Mouse (Mus musculus): ENCODE measurements at regions not wholly inside any gene's neighbourhood (a gene's known extent, or its start where the extent isn't known, plus 50 kb on each side); places are given as distances from the start of the nearest gene placed in this dataset.

DNA sequence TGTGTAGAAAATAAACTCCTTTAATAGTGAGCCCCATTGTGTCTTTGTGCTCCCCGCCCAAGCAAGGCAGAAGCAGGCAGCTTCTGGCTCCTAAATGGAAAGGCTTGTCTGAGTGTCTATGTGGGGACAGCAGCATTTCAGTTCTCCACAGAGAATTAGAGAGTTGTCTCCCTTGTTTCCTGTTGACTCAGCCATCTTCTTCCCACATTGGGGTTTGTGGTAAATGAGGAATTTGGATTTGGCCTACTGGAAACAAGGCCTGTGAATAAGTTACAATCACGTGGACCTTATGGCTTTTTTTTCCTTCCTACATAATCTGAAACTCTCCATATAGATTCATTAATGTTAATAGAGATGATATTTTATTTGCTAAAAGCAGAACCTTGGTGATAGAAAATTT lies 158.9 kb upstream of the Lef1 start:
- Histone ChIP-seq H3K27me3 (no peaks in the 10 kb centered on the region), H3K4me2 (no peak overlapping the region), H3K9ac (replicated peaks) (no peak overlapping the region), H3K27ac (no peak overlapping the region), H3K36me3 (no peaks in the 10 kb centered on the region), H3K9me3 (no peaks in the 10 kb centered on the region), H3K4me1 (replicated peaks) (peaks cover 10% of the 10 kb centered on the region; the same call in 1 of the 2 replicates), H3K4me3 (replicated peaks) (no peak overlapping the region)
- ATAC-seq (ENCODE audit: insufficient number of reproducible peaks, insufficient read depth, low FRiP score, low TSS enrichment, low read depth) = no peak
- WGBS = 88% methylated on average over 2 of the region's 2 CpGs

DNA sequence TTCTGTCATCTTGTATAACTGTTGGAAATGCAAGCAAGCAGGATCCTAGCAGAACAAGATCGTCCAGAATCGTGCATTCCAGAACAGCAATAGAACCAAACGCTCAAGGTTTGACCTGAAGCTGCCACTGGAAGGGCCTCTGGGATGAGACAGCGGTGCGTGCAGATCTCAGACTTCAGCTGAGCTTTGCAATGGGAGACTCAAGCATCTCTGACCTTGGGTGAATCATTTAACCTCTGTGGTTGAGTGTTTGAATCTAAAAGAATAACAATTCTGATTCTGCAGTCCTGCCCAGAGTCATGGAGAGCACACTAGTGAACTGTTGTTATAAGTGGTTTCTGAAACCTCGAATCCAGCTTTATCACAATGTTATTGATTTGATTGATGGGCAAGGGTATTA lies 159.4 kb upstream of the Lef1 start:
- H3K4me3 ChIP-seq (replicated peaks) = no peak overlapping the region

DNA sequence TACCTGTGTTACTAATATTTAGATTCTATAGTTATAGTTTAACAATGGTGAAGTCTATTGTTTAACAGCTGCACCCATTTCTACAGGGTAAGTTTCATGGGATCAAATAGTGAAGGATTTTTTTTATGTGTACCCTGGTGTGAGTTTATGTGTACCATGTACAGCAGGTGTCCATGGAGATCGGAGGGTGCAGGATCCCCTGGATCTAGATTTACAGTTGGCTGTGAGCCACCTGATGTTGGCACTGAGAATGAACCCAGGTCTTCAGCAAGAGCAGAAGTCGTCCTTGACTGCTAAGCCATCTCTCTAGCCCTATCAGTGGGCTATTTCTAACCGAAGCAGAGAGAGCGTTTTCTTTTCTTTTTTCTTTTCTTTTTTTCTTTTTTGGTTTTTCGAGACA lies 162.4 kb upstream of the Lef1 start:
- Histone ChIP-seq H3K9ac (replicated peaks) (no peak overlapping the region), H3K36me3 (no peaks in the 10 kb centered on the region), H3K4me3 (replicated peaks) (no peak overlapping the region), H3K27me3 (no peaks in the 10 kb centered on the region), H3K9me3 (no peaks in the 10 kb centered on the region), H3K4me2 (no peak overlapping the region), H3K4me1 (replicated peaks) (peaks cover 16% of the 10 kb centered on the region; the same call in 1 of the 2 replicates), H3K27ac (no peak overlapping the region)
- WGBS = 83% methylated on average over 5 of the region's 5 CpGs
- ATAC-seq (ENCODE audit: insufficient number of reproducible peaks, insufficient read depth, low FRiP score, low TSS enrichment, low read depth) = no peak

More for the DNA sequence above, 159.4 kb upstream of the Lef1 start:
- H3K27ac ChIP-seq = no peak overlapping the region
- H3K4me1 ChIP-seq (replicated peaks) = peaks cover 10% of the 10 kb centered on the region; the same call in 1 of the 2 replicates
- H3K36me3 ChIP-seq = no peaks in the 10 kb centered on the region
- H3K4me2 ChIP-seq = no peak overlapping the region
- H3K27me3 ChIP-seq = no peaks in the 10 kb centered on the region
- H3K9me3 ChIP-seq = no peaks in the 10 kb centered on the region
- ATAC-seq (ENCODE audit: insufficient number of reproducible peaks, insufficient read depth, low FRiP score, low TSS enrichment, low read depth) = no peak
- no peak overlapping the region for H3K9ac ChIP-seq (replicated peaks)
- 82% methylated on average over 6 of the region's 6 CpGs for WGBS

DNA sequence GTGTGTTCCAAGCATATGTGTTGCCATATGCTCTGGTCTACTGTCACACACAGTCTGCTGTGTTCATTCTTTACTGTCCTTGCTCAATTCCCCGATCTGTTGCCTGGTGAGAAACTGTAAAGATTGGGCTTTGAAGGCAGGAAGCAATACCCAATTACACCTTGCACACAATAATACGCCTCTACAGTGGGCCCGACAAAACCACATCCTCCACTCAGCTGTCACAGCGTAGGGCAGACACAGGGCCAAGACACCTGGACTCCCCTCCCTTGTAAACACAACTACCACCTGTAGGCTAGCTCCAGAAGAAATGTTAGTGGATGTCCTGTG lies 163.0 kb upstream of the Lef1 start:
- Histone ChIP-seq H3K9me3 (no peaks in the 10 kb centered on the region), H3K9ac (replicated peaks) (no peak overlapping the region), H3K27me3 (no peaks in the 10 kb centered on the region), H3K36me3 (no peaks in the 10 kb centered on the region), H3K4me1 (replicated peaks) (peaks cover 17% of the 10 kb centered on the region; the same call in 1 of the 2 replicates), H3K27ac (no peak overlapping the region), H3K4me3 (replicated peaks) (no peak overlapping the region), H3K4me2 (no peak overlapping the region)
- ATAC-seq (ENCODE audit: insufficient number of reproducible peaks, insufficient read depth, low FRiP score, low TSS enrichment, low read depth) = 0 out of 2 replicates have a peak, but pooled peaks have one; percentile 22
- 55% methylated on average over 4 of the region's 4 CpGs for WGBS

DNA sequence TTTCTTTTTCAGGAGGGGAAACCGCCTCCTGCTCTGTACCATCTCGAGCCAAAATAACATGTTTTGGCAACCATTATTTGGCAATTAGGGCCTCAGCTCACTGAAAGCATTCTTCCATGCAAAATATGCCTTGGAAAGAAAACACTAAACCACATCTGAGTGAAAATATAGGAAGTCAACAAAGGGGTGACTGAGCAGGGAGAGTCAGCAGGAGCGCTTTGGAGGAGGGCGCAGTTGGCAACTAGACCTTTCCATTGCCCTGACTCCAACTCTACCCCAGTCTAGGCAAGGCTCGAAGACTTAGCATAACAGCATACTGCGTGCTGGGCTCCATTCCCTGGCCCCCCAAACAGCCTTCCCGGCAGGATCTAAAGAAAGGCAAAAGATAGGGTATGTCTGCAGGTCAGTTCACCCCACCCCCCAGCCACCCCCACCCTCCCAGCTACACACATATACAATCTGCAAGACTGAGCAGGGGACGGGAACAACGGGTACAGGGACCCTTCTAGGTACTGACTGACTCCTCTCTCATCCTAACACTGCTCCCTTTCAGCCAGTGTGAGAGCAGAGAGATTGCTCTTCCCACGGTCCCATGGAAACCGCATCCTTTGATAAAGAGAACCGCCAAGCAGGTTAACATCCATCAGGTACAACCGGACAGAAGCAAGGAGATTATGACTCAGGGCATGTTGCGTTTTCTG lies 163.5 kb upstream of the Lef1 start:
- H3K27ac ChIP-seq = peak overlapping the region; percentile 82; the same call in 1 of the 2 replicates
- 70% methylated on average over 14 of the region's 14 CpGs for WGBS
- peak; percentile 54; the same call in 1 of the 2 replicates for ATAC-seq (ENCODE audit: insufficient number of reproducible peaks, insufficient read depth, low FRiP score, low TSS enrichment, low read depth)

DNA sequence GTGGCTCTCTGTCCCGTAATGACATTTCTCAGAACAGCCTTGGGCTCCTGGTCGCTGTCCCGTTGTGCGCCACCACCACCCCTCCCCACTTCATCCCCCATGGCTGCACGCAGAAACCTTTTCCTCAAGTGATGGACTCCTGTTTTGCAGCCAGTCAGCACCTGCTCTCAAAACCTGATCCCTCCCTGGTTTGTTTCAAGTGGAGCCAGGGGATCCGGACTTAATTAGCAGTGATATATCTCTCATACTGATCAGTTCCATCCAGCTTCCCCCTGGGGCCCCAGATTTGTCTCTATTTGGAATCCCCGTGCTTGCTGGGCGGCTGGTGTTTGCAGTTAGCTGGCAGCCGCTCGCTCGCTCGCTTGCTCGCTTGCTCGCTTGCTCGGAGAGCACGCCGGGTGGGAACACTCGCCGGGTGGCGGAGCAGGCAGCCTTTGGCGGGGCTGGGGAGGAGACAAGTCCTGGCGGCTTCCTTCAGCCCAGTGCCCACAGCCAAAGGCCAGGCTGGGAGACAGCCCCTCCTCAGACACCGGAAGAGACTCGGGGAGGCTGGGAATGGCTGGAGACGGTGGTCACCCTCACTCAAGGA lies 164.3 kb upstream of the Lef1 start:
- H3K36me3 ChIP-seq = no peaks in the 10 kb centered on the region
- H3K4me3 ChIP-seq (replicated peaks) = peak overlapping the region; percentile 39
- no peaks in the 10 kb centered on the region for H3K27me3 ChIP-seq
- ATAC-seq (ENCODE audit: insufficient number of reproducible peaks, insufficient read depth, low FRiP score, low TSS enrichment, low read depth) = peak; percentile 50; the same call in 1 of the 2 replicates
- H3K4me2 ChIP-seq = peak overlapping the region; percentile 70
- no peaks in the 10 kb centered on the region for H3K9me3 ChIP-seq
- H3K9ac ChIP-seq (replicated peaks) = peak overlapping the region; percentile 60
- under 1% methylated on average over 25 of the region's 25 CpGs for WGBS
- H3K27ac ChIP-seq = peak overlapping the region; percentile 82
- H3K4me1 ChIP-seq (replicated peaks) = peaks cover 17% of the 10 kb centered on the region; the same call in 1 of the 2 replicates

More for the DNA sequence above, 163.5 kb upstream of the Lef1 start:
- no peaks in the 10 kb centered on the region for H3K27me3 ChIP-seq
- H3K36me3 ChIP-seq = no peaks in the 10 kb centered on the region
- peaks cover 17% of the 10 kb centered on the region; the same call in 1 of the 2 replicates for H3K4me1 ChIP-seq (replicated peaks)
- H3K9ac ChIP-seq (replicated peaks) = peak overlapping the region; percentile 60; the same call in 1 of the 2 replicates
- H3K4me3 ChIP-seq (replicated peaks) = no peak overlapping the region; the same call in 1 of the 2 replicates
- peak overlapping the region; percentile 70 for H3K4me2 ChIP-seq
- H3K9me3 ChIP-seq = no peaks in the 10 kb centered on the region

DNA sequence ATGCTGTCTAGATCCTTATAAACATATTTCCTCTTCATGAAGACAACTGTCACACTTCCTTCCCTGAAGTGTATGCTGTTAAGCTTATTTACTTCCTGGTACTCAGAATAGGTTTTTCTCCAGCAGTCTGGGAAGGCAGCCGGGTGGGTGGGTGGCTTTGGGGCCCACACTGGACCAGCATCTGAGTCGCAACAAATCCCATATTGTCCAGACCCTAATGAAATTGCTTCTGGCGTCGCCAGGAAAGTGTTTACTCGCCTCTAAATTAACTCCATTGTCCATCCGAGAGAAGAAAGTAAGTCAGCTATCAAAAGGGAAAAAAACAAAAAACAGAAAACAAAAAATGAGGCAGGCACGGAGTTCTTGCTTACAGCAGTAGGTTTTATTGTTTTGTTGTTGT lies 164.9 kb upstream of the Lef1 start:
- H3K27me3 ChIP-seq = no peaks in the 10 kb centered on the region
- H3K9ac ChIP-seq (replicated peaks) = no peak overlapping the region; the same call in 1 of the 2 replicates
- peak overlapping the region; percentile 70 for H3K4me2 ChIP-seq
- 5% methylated on average over 7 of the region's 7 CpGs for WGBS
- H3K27ac ChIP-seq = peak overlapping the region; percentile 82; the same call in 1 of the 2 replicates
- H3K9me3 ChIP-seq = no peaks in the 10 kb centered on the region
- no peak for ATAC-seq (ENCODE audit: insufficient number of reproducible peaks, insufficient read depth, low FRiP score, low TSS enrichment, low read depth)
- no peaks in the 10 kb centered on the region for H3K36me3 ChIP-seq
- H3K4me3 ChIP-seq (replicated peaks) = peak overlapping the region; percentile 39; the same call in 1 of the 2 replicates
- peaks cover 17% of the 10 kb centered on the region; the same call in 1 of the 2 replicates for H3K4me1 ChIP-seq (replicated peaks)

DNA sequence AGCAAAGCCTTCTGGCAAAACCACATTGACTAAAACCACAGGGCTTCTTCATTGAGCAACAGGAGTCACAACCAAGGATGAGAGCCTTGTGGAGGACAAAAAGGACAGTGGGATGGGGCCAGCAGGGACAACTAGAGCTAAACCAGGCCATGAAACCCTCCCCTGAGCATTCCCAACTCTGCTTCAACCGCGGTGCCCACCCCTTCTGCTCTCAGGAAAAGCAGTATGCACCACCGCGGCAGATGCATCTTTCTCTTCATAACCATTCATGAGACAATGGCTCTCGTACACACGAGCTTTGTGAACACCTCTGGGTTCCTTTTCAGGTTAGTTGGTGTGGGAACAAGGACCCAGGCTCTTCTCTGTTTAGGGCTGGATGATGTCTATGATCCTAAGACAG lies 166.0 kb upstream of the Lef1 start:
- Histone ChIP-seq H3K4me1 (replicated peaks) (peaks cover 17% of the 10 kb centered on the region; the same call in 1 of the 2 replicates), H3K27ac (no peak overlapping the region), H3K36me3 (no peaks in the 10 kb centered on the region), H3K9me3 (no peaks in the 10 kb centered on the region), H3K27me3 (no peaks in the 10 kb centered on the region), H3K4me3 (replicated peaks) (no peak overlapping the region), H3K9ac (replicated peaks) (no peak overlapping the region), H3K4me2 (no peak overlapping the region)
- WGBS = 93% methylated on average over 6 of the region's 6 CpGs
- no peak for ATAC-seq (ENCODE audit: insufficient number of reproducible peaks, insufficient read depth, low FRiP score, low TSS enrichment, low read depth)

DNA sequence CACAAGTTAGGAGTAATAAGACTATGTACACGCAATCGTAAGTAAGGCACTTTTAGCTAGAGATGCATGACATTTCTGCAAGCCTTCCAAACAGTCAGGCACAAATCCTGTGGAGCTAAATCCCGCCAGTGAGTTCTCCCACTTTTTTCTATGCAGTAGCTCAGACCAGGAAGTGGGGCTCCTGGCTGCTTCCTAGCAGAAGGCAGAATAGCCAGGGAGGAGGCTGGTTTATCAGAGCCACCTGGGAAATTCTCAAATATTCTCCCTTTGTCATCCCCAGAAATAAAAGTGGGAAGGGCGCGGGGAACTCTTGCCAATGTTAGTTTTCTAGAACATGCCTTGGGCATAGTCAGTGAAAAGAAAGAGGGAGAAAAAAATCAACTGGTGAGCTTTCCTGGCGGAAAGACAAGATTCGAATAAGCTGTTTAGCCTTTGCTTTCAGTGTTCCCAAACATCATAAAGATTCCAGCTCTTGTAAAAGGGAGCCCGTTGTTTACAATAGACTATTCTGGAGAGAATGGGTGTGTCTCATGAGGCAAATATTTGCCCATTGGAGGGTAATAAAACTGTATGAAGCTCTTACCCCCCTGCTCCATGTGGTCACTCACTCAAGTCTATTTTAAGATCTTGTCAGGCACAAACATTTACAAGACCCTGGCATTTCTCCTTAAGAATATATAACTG lies 167.2 kb upstream of the Lef1 start:
- ATAC-seq (ENCODE audit: insufficient number of reproducible peaks, insufficient read depth, low FRiP score, low TSS enrichment, low read depth) = no peak
- peaks cover 17% of the 10 kb centered on the region; the same call in 1 of the 2 replicates for H3K4me1 ChIP-seq (replicated peaks)
- 69% methylated on average over 8 of the region's 8 CpGs for WGBS
- no peak overlapping the region for H3K4me2 ChIP-seq
- no peak overlapping the region for H3K27ac ChIP-seq
- no peak overlapping the region for H3K9ac ChIP-seq (replicated peaks)
- H3K36me3 ChIP-seq = no peaks in the 10 kb centered on the region
- H3K4me3 ChIP-seq (replicated peaks) = no peak overlapping the region
- no peaks in the 10 kb centered on the region for H3K27me3 ChIP-seq
- H3K9me3 ChIP-seq = no peaks in the 10 kb centered on the region

DNA sequence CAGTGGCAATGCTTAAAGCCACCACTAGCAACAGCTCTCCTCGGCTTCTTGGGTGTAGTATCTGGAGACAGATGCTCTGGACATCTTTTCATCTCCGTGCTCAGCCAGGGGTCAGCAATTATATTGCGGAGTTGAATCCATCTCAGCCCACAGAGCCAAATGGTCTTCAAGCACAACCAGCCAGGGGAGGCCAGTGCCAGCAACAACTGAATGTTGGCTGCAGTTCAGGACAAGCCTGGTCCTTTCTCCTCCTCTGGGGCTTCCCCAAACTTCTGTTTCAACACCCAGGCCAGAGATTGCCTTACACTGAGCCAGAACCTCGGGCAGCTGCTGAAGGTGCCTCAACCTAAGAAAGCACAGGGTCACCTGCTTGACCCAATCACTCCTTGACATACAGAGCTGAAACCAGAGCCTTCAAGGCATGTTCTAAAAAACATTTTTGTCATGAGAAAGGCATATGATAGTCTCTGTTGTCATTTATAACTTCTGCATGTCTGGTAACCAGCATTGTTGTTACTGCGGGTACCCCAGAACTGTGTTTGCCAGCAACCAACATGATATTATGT lies 169.9 kb upstream of the Lef1 start:
- Histone ChIP-seq H3K4me2 (no peak overlapping the region), H3K4me3 (replicated peaks) (no peak overlapping the region), H3K9me3 (no peaks in the 10 kb centered on the region), H3K27me3 (no peaks in the 10 kb centered on the region), H3K9ac (replicated peaks) (no peak overlapping the region), H3K27ac (no peak overlapping the region), H3K4me1 (replicated peaks) (peaks cover 22% of the 10 kb centered on the region), H3K36me3 (no peaks in the 10 kb centered on the region)
- WGBS = 75% methylated on average over 5 of the region's 5 CpGs
- ATAC-seq (ENCODE audit: insufficient number of reproducible peaks, insufficient read depth, low FRiP score, low TSS enrichment, low read depth) = no peak

DNA sequence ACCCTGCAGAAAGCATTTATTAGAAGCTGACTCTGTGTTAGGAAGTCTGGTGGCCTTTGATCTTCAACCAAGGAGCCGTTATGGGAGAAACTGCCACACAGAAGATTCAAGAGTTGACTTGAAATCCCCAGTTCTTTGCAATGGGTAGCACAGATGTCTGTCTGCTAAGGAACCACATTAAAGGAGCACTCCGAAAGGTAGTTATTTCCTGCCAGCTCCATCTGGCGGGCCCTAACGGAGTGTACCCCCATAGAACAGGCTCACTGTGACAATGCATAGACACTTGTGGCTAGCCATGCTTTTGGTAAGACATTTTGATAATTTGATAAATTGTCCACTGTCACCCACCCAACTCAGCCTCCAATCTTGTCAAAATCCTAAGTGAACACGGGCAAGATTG lies 173.3 kb upstream of the Lef1 start:
- Histone ChIP-seq H3K4me1 (replicated peaks) (peaks cover 20% of the 10 kb centered on the region), H3K9ac (replicated peaks) (no peak overlapping the region), H3K27ac (no peak overlapping the region), H3K36me3 (no peaks in the 10 kb centered on the region), H3K27me3 (no peaks in the 10 kb centered on the region), H3K9me3 (no peaks in the 10 kb centered on the region), H3K4me3 (replicated peaks) (no peak overlapping the region), H3K4me2 (no peak overlapping the region)
- no peak for ATAC-seq (ENCODE audit: insufficient number of reproducible peaks, insufficient read depth, low FRiP score, low TSS enrichment, low read depth)
- 25% methylated on average over 5 of the region's 5 CpGs for WGBS

Measured in limb, embryonic 12.5 days (tissue).